Mouse (Mus musculus): ENCODE results near the gene Atxn2.

DNA sequence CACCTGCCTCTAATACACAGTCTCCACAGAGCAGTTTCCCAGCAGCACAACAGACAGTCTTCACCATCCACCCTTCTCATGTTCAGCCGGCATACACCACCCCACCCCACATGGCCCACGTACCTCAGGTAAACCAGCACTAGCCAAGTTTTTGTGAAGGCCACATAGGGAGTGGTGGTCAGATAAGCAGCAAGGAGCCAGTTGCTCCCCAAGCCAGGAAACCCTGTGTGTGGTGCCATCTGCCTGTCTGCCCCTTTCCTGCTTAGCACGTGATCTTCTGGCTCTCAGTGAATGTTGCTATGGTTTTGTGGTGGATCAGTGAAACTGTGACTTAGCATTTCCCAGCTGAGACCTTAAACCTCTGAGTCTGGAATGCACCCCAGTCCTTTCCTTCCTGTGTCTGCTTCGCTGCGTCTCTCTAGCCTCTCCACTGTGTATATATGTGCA, 100.4 kb downstream of the Atxn2 start:
- TF ChIP-seq POLR2A (IDR thresholded peaks at IDR 0.05; ENCODE audit: extremely low read depth, insufficient read depth, low read length), result no peak
- TF ChIP-seq CTCF (IDR thresholded peaks at IDR 0.05; ENCODE audit: low read depth, low read length), result no peak
